Mouse (Mus musculus): ENCODE results near the gene Mgat5.

Gene Mgat5

DNA sequence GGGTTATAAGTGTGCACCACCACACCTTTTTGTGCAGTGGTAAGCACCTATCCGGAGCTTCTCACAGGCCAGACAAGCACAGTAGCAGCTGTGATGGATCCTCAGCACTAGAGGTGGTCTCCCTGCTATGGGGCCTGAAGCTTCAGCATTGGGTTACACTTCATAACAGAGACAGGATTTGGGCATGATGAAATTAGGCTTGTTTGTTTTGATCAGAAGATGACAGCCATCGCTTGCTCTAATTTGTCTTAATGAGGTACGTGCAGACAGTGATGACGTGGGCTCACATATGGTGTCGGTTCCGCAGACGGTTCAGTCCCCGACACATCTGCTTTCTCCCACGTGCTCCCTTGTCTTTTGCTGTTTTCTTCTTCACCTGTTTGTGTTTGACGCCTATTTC is 132.9 kb downstream of the Mgat5 start:
- DNase-seq (ENCODE audit: low read depth, low spot score): no peak

DNA sequence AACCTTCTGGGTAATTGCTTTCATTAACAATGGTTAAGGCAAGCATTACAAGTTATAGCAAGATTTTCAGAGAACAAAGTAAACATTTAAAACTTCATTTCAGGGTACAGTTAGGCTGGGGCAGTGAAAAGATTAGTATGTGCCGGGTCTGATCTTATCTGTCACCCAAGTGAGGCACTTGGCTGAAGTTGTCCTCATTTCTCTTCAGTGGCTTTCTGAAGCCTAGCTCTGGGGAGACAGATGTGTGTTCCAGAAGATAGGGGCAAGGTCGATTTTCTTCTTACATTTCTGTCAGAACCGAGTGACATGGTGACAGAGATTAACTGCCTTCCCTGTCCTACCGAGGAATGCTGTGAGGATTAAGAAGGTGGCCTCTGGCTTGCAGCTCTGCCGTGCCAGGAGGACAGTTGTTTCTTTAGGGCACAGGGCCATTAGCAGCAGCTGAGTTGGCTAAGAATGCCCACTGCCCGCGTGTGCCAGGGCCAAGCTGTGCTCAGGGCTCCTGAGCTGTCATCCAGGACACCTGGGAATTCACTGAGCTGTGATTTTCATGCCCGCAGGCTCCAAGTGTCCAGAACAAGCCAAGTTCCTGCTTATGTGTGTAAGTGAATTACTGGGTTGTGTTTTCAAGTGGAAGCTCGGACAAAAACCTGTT is 134.1 kb downstream of the Mgat5 start:
- DNase-seq (ENCODE audit: low read depth, low spot score): no peak

DNA sequence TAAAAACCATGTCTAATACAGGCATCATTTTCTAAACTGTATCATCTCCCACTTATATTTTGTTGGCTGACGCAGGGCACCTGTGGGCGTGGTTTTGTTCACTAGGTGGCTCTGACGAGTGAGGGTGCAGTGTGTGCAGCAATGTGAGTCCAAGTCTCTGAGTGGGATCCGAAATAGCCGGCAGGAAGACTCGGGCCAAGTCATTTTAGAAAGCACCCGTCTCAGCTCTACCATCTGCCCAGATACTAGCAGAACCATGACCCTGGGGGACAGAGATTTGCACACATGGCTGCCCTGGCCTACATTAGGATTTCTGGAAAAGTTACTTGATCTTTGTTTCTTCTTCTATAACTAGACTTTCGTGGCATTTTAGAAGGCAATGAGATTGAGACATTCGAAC is 135.5 kb downstream of the Mgat5 start:
- DNase-seq (ENCODE audit: low read depth, low spot score): no peak

DNA sequence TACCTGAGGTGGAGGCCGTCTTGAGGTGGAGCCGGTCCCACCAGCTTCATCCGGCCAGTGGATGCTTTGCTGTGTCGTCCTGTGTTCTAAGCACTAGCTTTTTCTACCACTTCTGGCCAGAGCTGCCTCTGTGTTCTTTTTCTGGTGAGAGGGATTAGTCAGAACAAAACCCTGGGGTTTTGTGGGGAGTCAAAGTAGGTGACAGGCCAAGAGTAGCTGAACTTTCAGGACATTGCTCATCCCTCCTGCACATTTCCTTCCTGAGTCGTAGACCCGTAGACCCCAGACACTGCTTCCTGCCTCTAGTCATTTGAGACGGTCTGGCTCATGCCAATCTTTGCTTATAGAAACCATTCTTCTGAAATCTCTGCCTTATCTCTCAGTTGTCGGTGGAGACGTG is 140.1 kb downstream of the Mgat5 start:
- peak; percentile 59 for DNase-seq (ENCODE audit: low read depth, low spot score)

DNA sequence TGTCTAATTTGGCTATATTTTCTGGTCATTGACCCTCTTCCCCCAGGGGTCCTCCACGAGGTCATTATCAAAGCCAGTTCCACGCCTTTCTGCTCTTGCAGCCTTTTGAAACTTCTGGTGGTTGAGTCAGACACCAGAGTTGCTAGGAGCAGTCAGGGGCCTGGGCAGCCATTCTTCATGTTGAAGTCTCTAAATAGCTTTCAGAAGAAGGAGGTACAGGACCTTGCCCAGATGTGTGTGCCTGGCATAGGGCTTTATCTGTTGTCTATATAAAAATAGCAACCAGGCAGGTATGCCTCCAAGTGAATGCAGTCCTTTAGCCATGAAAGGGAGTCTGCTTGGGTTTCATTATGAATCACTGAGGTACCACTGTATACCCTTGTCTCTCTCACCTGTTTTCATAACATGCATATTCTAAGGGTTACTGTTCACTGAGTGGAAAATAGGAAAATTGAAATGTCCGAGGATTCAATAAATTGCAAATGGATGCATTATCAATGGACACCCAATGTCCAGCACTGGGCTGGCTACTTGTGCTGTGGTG is 141.9 kb downstream of the Mgat5 start:
- no peak for DNase-seq (ENCODE audit: low read depth, low spot score)

DNA sequence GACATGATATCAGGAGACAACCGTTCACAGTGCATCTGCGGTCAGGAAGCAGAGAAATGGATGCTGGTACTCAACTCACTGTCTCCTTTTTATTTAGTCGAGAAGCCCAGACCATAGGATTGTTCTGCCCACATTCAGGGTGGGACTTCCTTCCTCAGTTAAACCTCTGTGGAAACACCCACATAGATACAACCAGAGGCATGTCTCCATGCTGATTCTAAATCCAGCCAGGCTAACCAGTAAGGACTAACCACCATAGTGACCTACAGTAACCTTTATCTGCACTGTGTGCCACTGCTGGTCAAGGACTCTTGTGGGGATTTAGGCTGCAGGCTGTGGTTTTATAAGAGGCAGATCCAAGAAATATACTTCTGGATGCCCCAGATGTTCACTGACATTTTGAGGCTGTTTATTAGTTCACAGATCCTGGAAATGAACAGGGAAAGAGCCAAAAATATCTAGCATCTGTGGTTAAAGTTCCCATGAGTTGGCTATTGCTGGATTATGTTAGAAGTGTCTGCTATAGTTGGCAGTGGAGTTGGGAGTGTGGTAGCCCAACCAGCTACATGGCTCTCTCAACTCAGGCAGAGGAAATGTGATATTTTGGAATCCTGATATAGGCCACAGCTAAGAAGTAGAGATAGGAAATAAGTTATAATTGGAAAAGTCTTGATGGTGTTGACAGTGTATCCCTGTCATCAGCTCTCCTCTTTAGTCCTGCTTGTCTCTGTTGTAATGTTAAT is 143.2 kb downstream of the Mgat5 start:
- peak; percentile 67 for DNase-seq (ENCODE audit: low read depth, low spot score)

DNA sequence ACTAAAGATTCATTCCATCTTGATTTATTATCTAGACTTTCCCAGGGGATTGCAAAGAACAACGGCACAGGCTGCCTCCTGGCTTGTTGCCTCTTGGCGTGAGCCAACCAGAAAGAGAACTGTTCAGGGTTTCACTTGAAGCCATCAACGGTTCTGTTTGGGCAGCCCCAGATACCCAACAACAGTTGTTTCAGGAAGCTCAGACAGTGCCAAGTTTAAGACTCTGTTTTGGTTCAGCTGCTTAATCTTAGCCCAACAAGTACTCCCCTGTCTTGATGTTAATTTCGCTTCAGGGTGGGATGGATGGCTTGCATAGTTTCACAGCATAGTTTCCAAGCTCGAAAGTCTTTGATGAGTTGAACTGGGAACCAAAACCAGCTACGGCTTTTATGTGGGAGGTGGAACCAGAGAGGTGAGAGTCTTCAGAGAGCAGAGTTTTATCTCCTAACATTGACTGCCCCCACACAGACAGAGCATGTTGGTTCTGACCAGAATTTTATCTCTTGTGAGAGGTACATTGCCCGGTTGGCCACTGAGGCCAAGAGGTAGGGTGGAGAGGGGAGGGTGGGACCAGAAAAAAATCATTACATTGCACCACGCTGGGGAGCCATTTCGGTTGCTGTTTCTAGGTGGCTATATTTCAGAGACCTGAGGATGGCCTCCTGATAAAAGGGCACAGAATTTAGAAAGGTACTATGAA is 144.0 kb downstream of the Mgat5 start:
- no peak for DNase-seq (ENCODE audit: low read depth, low spot score)

DNA sequence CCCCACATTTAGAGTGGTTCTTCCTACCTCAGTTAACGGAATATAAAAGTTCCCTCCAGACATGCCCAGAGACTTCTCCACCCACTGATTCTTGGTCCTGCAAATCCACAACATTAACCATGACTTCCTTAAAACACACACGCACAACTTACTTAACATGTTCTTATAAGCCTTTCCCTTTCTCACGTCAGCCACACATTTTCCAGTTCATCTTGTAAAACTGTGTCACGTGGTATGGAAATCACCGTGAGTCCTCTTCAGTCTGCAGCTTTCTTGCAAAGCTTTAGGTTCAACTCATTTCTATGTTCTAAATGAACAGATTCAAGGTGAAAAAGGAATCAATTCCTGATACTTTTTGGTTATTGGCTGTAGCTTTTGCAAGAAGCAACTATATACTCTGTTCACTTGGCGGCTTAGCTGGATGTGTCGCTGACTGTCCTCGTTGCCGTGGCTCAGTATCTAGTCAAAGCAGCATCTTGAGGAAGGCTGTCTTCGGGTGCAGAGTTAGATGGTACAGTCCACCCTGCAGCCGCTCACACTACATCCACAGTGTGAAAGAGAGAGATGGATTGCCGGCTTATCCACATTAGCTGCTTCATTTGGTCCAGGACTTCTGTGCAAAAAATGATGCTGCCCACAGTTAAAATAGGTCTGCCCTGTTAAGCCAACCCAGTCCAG is 146.7 kb downstream of the Mgat5 start:
- DNase-seq (ENCODE audit: low read depth, low spot score): no peak

DNA sequence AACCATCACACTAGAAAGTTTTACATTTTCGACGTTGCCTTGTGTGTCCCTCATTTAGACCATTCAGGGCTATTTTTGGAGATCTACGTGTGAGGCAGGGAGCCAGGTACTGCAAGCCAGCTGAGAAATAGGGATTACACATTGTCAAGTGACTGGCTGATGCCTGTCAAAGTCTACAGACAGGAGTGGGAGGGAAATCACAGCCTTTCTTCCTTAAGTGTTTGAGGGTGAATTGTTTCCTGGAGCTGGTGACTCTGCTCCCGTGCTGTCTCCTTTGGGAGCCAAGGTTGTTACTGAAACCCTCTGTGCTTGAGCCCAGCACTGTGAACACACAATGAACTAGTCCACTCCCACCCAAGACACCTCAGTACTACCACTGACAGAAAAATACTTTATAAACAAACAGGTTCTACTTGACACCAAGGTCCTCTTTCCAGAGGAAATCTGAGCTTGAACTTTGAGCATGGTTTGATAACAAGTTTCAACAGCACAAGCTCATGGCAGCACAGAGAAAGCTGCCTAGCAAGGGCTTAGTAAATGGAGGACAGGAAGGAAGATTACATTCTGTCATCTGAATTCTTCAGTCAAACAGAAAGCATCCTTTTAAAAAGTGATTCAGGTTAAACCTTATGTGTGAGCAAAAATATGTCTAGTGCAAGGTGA is 147.4 kb downstream of the Mgat5 start:
- DNase-seq (ENCODE audit: low read depth, low spot score): no peak

DNA sequence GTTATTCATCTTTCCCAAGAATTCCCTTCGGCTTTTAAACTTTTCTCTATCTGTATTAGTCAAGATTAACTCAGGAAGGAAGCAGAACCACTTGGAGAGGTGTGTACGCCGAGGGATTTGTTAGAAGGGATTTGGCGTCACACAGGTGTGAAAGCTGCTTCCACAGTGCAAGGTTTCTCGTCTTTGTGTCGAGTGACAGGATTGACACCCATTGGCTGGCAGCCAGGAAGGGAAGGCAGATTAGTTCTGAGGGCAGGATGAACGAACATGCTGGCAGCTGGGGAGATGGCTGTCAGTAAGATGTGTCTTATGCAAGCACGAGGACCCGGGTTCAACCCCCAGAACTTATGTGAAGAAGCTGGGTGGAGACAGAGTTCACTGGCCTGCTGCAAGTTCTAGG is 148.6 kb downstream of the Mgat5 start:
- DNase-seq (ENCODE audit: low read depth, low spot score): no peak

DNA sequence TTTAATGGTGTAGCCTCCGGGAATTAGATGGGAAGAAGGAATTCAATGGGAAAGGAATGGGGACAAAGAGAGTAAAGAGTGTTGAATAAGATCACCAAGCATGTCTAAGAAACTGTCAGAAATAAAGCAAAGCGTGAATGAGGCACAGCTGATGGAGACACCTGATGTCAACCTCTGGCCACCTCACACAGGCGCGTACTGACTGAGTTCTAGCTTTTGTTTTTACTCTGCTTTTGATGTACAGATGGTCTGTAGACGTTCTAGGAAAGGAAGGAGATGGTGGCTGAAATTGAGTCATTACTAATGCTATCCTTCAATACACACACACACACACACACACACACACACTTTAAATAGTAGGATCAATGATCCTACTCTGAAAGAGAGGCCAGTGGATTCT is 149.3 kb downstream of the Mgat5 start:
- no peak for DNase-seq (ENCODE audit: low read depth, low spot score)

DNA sequence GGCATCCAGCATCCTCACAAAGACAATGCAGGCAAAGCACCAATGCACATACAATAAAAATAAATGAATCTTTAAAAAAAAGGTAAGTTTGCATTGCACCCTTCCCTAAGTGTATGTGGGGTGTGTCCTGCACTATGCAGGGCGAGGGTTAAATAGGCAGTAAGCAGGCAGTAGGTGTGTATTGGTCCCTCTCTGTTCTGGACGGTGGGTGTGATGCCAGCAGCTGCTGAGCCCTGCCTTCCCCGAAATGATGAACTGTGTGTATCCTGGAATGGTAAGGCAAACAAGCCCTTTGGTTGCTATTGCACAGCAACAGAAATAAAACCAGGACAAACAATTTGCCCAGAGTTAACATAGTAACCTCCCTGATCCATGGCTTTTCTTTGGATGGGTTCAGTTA is 150.2 kb downstream of the Mgat5 start:
- DNase-seq (ENCODE audit: low read depth, low spot score): no peak

DNA sequence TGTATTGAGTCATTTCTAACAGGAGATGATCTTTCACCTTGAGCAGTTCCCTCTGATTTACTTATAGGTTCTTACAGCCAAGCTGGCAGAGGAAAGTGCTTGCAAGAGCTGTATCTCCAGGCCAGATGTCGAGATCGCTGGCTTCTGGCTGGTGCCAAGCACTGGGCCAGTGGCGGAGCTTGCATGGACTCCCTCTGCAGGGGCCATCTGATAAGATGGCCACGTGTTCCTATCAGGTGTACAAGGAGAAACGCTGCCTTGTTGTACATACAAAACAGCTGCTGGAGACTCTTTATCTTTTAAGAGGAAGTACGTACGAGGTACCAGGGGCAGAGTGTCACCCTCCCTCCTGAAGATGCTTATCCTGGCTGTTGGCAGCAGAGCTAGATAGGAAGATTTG is 158.8 kb downstream of the Mgat5 start:
- no peak for DNase-seq (ENCODE audit: low read depth, low spot score)

DNA sequence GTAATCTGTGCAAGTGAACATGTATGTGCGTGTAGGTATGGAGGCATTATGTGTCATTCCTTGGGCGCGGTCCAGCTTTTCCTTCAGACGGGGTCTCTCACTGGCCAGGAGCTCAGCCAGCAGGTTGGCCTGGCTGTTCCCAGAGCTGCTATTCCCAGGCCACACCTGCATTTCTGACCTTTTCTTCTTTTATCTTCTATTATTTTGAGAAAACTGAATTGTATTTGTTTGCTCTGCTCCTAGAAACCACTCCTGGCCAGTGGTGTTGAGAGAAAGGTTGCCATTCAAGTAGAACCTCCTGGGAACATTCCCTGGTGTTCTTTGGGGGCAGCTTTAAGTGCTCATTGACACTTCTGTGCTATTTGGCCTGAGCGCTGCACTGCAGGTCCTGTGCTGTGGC is 160.9 kb downstream of the Mgat5 start:
- no peak for DNase-seq (ENCODE audit: low read depth, low spot score)

DNA sequence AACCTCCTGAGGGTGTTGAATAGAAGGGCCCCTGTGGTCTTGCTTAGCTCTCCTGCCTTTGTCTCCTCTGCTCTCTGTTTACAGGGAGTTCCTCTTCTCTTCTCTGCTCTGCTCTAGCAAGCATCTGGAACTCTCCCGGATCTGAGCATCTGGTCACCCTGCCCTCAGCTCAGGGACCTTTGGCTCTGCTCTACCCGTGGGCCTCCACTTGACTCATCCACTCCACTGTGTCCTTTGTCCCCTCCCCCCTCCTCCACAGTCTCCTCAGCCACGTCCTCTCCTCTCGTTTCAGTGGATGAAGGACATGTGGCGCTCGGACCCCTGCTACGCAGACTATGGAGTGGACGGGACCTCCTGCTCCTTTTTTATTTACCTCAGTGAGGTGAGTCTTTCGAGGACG is 161.3 kb downstream of the Mgat5 start:
- DNase-seq (ENCODE audit: low read depth, low spot score): no peak

DNA sequence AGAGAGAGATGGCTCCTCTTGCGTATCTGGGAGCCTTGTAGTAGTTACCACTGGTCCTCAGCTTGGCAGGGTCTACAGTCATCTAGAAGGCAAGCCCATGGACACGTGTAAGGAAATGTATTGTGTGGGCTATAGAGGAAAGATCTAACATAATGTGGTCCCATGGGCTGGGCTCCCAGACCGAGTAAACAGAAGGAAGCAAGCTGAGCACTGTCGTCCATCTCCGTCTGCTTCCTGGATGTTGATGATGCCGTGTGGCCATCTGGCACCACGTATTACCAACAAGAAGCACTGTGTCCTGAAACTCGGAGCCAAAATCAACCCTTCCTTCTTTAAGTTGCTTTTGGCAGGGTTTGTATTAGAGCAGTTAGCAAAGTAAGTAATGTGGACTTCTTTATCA is 163.7 kb downstream of the Mgat5 start:
- no peak for DNase-seq (ENCODE audit: low read depth, low spot score)

DNA sequence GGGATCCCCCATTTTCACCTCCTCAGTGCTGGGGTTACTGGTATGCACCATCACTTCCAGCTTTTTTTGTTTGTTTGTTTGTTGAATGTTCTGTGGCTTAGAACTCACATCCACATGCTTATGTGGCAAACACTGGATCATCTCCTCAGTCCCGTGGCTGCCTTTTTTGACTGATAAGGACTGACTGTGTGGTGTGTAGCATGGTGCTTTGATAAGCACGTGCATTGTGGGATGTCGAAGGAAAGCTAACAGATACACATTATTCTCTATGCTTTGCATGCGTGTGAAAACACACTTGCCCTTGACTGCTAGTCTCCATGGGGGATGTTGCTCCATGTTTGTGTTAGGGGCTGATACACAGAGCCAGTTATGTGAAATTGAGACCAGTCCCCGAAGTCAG is 164.7 kb downstream of the Mgat5 start:
- no peak for DNase-seq (ENCODE audit: low read depth, low spot score)

DNA sequence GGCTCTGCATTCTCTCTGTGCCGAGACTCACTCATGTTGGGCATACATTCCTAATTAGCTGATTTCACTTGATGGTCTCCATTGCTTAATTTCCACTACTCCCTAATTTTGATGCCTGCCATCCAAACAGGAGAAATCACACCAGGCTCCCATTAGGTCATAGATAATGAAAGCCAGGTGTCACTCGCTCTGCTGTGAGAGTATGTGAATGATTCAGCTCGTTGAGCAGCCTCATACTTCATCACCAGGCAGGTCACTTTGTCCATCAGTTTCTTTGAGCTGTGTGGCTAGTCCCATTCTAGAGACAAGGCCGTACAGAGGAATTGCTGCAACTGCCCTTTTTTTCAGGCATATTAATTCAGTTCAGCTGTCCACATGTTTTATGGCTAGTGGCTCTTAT is 167.3 kb downstream of the Mgat5 start:
- peak; percentile 62 for DNase-seq (ENCODE audit: low read depth, low spot score)

DNA sequence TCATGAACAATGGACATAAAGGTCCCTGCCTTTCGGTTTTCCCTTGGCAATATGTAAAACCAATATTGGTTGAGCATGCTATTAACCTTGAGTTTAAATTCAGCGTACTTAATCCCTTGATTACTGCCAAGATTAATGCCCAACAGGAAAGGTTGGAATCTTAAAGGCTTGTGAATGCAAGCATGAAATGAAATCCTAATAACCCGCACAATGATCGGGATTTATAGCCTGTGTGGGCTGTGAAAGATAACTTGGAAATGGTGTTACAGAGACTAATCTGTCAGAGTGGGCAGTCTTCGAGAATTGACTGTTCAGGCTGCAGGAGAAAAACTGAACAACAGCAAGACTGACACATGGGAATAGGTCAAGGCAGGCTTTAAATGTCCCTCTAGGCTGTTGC is 168.7 kb downstream of the Mgat5 start:
- no peak for DNase-seq (ENCODE audit: low read depth, low spot score)

DNA sequence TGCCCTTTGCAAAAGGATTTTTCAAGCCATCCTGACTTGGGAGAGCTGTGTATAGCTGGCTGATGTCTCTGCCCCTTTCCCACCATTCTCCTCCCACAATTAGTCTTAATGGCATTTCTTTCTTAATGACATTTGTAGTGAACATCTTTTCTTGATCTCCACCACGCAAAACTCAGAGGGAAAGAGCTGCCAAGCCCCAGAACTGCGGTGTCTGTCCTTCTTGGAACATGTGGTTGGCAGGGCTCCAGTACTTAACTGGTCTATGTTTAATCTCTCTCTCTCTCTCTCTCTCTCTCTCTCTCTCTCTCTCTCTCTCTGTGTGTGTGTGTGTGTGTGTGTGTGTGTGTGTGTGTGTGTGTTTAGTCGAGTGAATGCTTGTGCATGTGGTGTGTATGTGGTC is 169.3 kb downstream of the Mgat5 start:
- no peak for DNase-seq (ENCODE audit: low read depth, low spot score)

DNA sequence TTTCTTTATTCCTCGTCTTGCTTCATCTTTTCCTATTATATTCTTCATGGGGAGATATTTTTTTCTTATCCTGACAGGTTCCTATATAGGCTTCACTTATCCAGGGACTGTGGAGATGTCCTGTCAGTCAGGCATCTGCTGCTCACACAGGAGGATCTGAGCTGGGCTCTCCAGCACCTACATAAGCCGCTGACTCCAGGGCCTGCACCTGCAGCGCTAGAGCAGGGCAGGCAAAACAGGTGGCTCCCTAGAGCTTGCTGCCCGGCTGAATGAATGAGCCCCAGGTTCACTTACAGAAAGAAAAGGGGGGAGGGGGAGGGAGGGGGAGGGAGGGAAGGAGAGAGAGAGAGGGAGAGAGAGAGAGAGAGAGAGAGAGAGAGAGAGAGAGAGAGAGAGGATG is 175.3 kb downstream of the Mgat5 start:
- DNase-seq (ENCODE audit: low read depth, low spot score): no peak

All from 3T3-L1 (cell line).